Mouse (Mus musculus) monocyte, adult 2 months (primary cell): ENCODE measurements at regions not wholly inside any gene's neighbourhood (a gene's known extent, or its start where the extent isn't known, plus 50 kb on each side); places are given as distances from the start of the nearest gene placed in this dataset.

Experiments used
- DNase-seq, 2 experiments: peaks; one replicate each; pipeline ENCODE4 v3.0.0; 2022; ENCODE audit warnings: low spot score in 2 of 2, low read depth in 1 of 2

DNA sequence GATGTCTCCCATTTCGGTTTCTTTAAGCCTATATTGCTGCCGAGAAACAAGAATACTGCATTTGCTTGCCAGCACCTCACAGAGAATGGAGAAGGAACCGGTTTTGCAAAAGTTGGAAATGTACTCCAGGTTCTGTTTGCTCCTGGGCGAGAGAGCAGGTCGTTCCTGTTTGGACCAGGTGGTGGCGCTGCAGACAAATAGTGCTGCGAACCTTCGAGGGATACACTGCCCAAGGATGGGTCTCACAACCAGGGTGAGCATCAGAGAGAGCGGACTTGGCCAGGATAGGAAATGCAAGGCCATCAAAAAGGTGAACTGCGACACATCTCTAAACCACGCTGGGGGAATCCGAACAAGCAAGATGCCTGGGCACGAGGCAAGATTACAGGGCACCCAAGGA lies 54.0 kb upstream of the Ets2 start:
- DNase-seq, result peak in 1 of 2 experiments; percentile 20

DNA sequence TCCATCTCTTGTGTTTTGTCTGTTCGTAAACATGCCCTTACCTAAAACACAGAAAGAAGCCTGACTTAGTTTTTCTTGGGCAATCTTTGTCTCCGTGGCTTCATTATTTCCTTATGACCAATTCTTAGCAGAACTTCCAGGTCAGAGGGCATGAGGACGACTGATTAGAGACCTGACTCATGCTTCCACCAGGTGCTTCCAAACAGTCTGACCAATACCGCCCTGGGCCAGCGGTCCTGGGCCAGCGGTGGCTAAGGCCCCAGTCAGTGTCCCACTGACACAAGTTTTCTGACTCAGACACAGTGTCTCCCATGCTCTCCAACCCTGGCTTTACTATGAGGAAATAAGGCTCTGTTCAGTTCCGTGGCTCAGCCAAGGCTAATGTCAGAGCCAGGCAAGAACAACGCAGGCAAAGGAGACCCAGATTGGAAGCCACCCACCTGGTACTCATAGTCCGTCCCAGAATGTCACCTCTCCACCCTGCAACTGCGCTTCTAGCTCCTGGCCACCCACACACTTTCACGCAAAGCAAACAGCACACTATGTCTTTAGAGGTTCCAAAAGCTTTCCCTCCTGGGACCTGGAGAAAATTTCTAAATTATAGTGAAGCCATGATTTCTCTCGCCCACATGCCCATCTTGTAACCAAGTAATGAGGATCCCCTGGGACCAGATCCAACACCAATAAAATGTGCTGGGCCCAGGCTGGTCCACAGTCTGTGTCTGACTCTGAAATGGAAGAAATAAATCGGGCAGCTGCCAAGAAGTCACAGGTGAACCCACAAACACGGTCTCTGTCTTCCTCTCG lies 56.6 kb upstream of the Erg start:
- no peak for DNase-seq

DNA sequence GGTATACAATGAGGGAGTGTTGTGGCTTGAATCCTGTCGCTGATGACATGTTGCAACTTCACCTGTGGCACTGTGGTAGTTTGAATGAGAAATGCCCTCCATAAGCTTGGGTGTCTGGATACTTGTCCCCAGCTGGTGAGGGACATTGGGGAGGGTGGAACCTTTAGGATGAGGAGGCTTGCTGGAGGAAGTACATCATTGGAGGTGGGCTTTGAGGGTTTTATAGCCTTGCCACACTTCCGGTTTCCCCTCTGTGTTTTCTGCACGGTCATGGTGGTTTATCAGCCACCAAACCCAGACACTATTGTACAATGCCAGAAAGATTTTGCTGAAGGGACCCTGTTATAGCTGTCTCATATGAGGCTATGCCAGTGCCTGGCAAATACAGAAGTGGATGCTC lies 54.3 kb upstream of the Erg start:
- no peak for DNase-seq

DNA sequence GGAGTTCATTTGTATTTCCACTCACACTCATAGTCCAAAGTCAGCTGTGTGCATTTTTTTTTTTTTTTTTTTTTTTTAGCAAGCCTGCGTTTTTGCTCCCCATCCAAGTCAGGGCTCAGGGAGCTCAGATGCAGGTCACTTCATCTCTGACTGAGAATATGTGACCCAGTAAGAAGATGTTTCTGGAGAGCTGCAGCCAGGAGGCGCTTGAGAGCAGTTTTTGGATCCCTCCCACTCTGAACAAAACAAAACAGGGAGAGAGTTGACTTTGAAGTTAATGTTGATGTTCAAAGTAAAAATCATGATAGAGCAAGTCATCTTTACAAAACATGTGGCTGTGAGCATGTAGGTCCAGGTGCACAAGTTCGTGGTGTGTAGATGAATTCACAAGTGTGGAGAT lies 53.3 kb upstream of the Erg start:
- DNase-seq, result no peak

DNA sequence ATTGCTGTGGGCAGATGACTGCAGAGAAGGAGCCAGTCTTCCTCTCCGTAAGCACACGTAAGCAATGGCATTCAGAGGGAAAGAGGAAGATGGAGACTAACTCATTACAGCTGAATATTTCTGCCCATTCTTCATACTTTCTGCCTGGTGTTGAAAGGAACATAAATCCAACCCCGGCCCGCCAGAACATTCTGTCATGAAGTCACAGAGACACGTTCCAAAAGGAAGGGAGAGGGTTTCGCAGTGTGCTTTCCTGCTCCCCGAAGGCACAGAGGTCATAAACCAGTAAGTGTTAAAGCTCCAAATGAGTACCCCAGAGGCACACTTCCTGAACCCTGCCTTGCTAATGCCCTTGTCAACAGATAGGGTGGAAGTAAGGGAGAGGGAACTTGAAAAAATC lies 51.5 kb upstream of the Erg start:
- no peak for DNase-seq

DNA sequence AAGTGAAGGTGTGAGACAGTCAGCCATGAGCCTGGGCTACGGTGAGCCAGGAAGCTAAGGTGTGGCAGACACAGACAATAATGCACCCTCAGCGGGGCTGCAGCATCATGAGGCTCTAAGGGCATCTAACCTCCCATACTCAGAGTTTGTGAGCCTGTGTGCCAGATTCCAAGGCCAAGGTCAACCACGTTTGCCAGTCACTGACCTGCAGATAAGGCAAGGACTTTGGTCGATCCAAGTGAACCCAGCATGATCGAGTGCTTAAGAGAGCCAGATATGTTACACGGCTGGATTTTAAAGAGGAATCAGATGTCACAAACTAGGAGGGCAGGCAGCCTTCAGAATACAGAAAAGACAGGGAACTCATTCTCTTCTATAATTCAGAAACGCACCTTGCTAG lies 50.2 kb upstream of the Erg start:
- no peak for DNase-seq
